Mouse (Mus musculus): ENCODE data around the gene Hist2h2aa2. TPM values are rescaled to one million over a fixed set of nuclear protein-coding genes. Genes with fewer than 3 reads are reported as not detected.

Gene Hist2h2aa2
- total and polyA plus RNA-seq, 2 experiments, result 385 to 777 TPM

GRCm38 (mm10) chr3:96236834-96237334 lies 3.2 kb downstream of the Hist2h2aa2 start:
- H3K79me2 ChIP-seq (ENCODE audit: control insufficient read depth, insufficient read depth, low read length), result no peaks in the 10 kb centered on the region
- no peak overlapping the region for H3K9ac ChIP-seq (ENCODE audit: low read depth, low read length)
- no peak for DNase-seq (ENCODE audit: extremely low read depth, low read depth, low spot score)
- no peaks in the 10 kb centered on the region for H3K36me3 ChIP-seq (ENCODE audit: control insufficient read depth, insufficient read depth, low read length)
- H3K27me3 ChIP-seq (ENCODE audit: control insufficient read depth, insufficient read depth, low read length), result no peaks in the 10 kb centered on the region
- TF ChIP-seq POLR2A (IDR thresholded peaks at IDR 0.05; ENCODE audit: extremely low read depth, insufficient read depth, low read length) (no peak), CTCF (IDR thresholded peaks at IDR 0.05; ENCODE audit: low read depth, low read length) (no peak)
- H3K27ac ChIP-seq (replicated peaks; ENCODE audit: insufficient read depth, low read depth, low read length), result no peak overlapping the region
- WGBS, result 86% methylated on average over 4 of the region's 4 CpGs
- H3K4me1 ChIP-seq (ENCODE audit: control insufficient read depth, insufficient read depth, low read length), result peaks cover 5% of the 10 kb centered on the region; the same call in 1 of the 2 replicates
- H3K4me3 ChIP-seq (ENCODE audit: insufficient read depth, low read depth, low read length), result no peak overlapping the region

- H3K36me3 ChIP-seq (ENCODE audit: control insufficient read depth, insufficient read depth, low read length), result no peaks in the 10 kb centered on the region
- 75% methylated on average over 3 of the region's 3 CpGs for WGBS
- no peaks in the 10 kb centered on the region for H3K79me2 ChIP-seq (ENCODE audit: control insufficient read depth, insufficient read depth, low read length)
- no peak for TF ChIP-seq CTCF (IDR thresholded peaks at IDR 0.05; ENCODE audit: low read depth, low read length)
- TF ChIP-seq POLR2A (IDR thresholded peaks at IDR 0.05; ENCODE audit: extremely low read depth, insufficient read depth, low read length), result no peak
- H3K9ac ChIP-seq (ENCODE audit: low read depth, low read length), result no peak overlapping the region
- H3K4me1 ChIP-seq (ENCODE audit: control insufficient read depth, insufficient read depth, low read length), result peaks cover 5% of the 10 kb centered on the region; the same call in 1 of the 2 replicates
- DNase-seq (ENCODE audit: extremely low read depth, low read depth, low spot score), result no peak
- no peak overlapping the region for H3K4me3 ChIP-seq (ENCODE audit: insufficient read depth, low read depth, low read length)
- H3K27me3 ChIP-seq (ENCODE audit: control insufficient read depth, insufficient read depth, low read length), result no peaks in the 10 kb centered on the region
- H3K27ac ChIP-seq (replicated peaks; ENCODE audit: insufficient read depth, low read depth, low read length), result no peak overlapping the region
Measured at GRCm38 (mm10) chr3:96235836-96236235, 4.2 kb downstream of the Hist2h2aa2 start.

- no peak overlapping the region for H3K27ac ChIP-seq (replicated peaks; ENCODE audit: insufficient read depth, low read depth, low read length)
- no peak overlapping the region for H3K4me3 ChIP-seq (ENCODE audit: insufficient read depth, low read depth, low read length)
- no peaks in the 10 kb centered on the region for H3K36me3 ChIP-seq (ENCODE audit: control insufficient read depth, insufficient read depth, low read length)
- H3K79me2 ChIP-seq (ENCODE audit: control insufficient read depth, insufficient read depth, low read length), result no peaks in the 10 kb centered on the region
- peaks cover 5% of the 10 kb centered on the region; the same call in 1 of the 2 replicates for H3K4me1 ChIP-seq (ENCODE audit: control insufficient read depth, insufficient read depth, low read length)
- no peak overlapping the region for H3K9ac ChIP-seq (ENCODE audit: low read depth, low read length)
- TF ChIP-seq CTCF (IDR thresholded peaks at IDR 0.05; ENCODE audit: low read depth, low read length) (no peak), POLR2A (IDR thresholded peaks at IDR 0.05; ENCODE audit: extremely low read depth, insufficient read depth, low read length) (no peak)
- no peak for DNase-seq (ENCODE audit: extremely low read depth, low read depth, low spot score)
- H3K27me3 ChIP-seq (ENCODE audit: control insufficient read depth, insufficient read depth, low read length), result no peaks in the 10 kb centered on the region
- WGBS, result 94% methylated on average over 2 of the region's 2 CpGs
Measured at GRCm38 (mm10) chr3:96234914-96235313, 5.2 kb downstream of the Hist2h2aa2 start.

- Histone ChIP-seq H3K36me3 (ENCODE audit: control insufficient read depth, insufficient read depth, low read length) (no peaks in the 10 kb centered on the region), H3K9ac (ENCODE audit: low read depth, low read length) (no peak overlapping the region), H3K27me3 (ENCODE audit: control insufficient read depth, insufficient read depth, low read length) (no peaks in the 10 kb centered on the region), H3K79me2 (ENCODE audit: control insufficient read depth, insufficient read depth, low read length) (no peaks in the 10 kb centered on the region), H3K27ac (replicated peaks; ENCODE audit: insufficient read depth, low read depth, low read length) (no peak overlapping the region), H3K4me1 (ENCODE audit: control insufficient read depth, insufficient read depth, low read length) (no peaks in the 10 kb centered on the region), H3K4me3 (ENCODE audit: insufficient read depth, low read depth, low read length) (no peak overlapping the region)
- no peak for DNase-seq (ENCODE audit: extremely low read depth, low read depth, low spot score)
- 52% methylated on average over 2 of the region's 2 CpGs for WGBS
- TF ChIP-seq CTCF (IDR thresholded peaks at IDR 0.05; ENCODE audit: low read depth, low read length) (no peak), POLR2A (IDR thresholded peaks at IDR 0.05; ENCODE audit: extremely low read depth, insufficient read depth, low read length) (no peak)
Measured at GRCm38 (mm10) chr3:96231758-96232120, 8.3 kb downstream of the Hist2h2aa2 start.

- no peaks in the 10 kb centered on the region for H3K4me1 ChIP-seq (ENCODE audit: control insufficient read depth, insufficient read depth, low read length)
- TF ChIP-seq POLR2A (IDR thresholded peaks at IDR 0.05; ENCODE audit: extremely low read depth, insufficient read depth, low read length) (no peak), CTCF (IDR thresholded peaks at IDR 0.05; ENCODE audit: low read depth, low read length) (no peak)
- H3K9ac ChIP-seq (ENCODE audit: low read depth, low read length), result no peak overlapping the region
- H3K27ac ChIP-seq (replicated peaks; ENCODE audit: insufficient read depth, low read depth, low read length), result no peak overlapping the region
- DNase-seq (ENCODE audit: extremely low read depth, low read depth, low spot score), result no peak
- no peaks in the 10 kb centered on the region for H3K79me2 ChIP-seq (ENCODE audit: control insufficient read depth, insufficient read depth, low read length)
- H3K27me3 ChIP-seq (ENCODE audit: control insufficient read depth, insufficient read depth, low read length), result no peaks in the 10 kb centered on the region
- H3K36me3 ChIP-seq (ENCODE audit: control insufficient read depth, insufficient read depth, low read length), result no peaks in the 10 kb centered on the region
- H3K4me3 ChIP-seq (ENCODE audit: insufficient read depth, low read depth, low read length), result no peak overlapping the region
- WGBS, result 76% methylated on average over 4 of the region's 4 CpGs
Measured at GRCm38 (mm10) chr3:96230910-96231757, 8.9 kb downstream of the Hist2h2aa2 start.

GRCm38 (mm10) chr3:96230404-96230803 lies 9.7 kb downstream of the Hist2h2aa2 start:
- Histone ChIP-seq H3K9ac (ENCODE audit: low read depth, low read length) (no peak overlapping the region), H3K27me3 (ENCODE audit: control insufficient read depth, insufficient read depth, low read length) (no peaks in the 10 kb centered on the region), H3K4me3 (ENCODE audit: insufficient read depth, low read depth, low read length) (no peak overlapping the region), H3K36me3 (ENCODE audit: control insufficient read depth, insufficient read depth, low read length) (no peaks in the 10 kb centered on the region), H3K79me2 (ENCODE audit: control insufficient read depth, insufficient read depth, low read length) (no peaks in the 10 kb centered on the region), H3K27ac (replicated peaks; ENCODE audit: insufficient read depth, low read depth, low read length) (no peak overlapping the region), H3K4me1 (ENCODE audit: control insufficient read depth, insufficient read depth, low read length) (no peaks in the 10 kb centered on the region)
- DNase-seq (ENCODE audit: extremely low read depth, low read depth, low spot score), result no peak
- TF ChIP-seq CTCF (IDR thresholded peaks at IDR 0.05; ENCODE audit: low read depth, low read length) (no peak), POLR2A (IDR thresholded peaks at IDR 0.05; ENCODE audit: extremely low read depth, insufficient read depth, low read length) (no peak)
- WGBS, result 78% methylated on average over 2 of the region's 2 CpGs
